Mouse (Mus musculus): ENCODE results near the gene Sphk1. TPM values are rescaled to one million over a fixed set of nuclear protein-coding genes. Genes with fewer than 3 reads are reported as not detected.

The Sphk1 gene
- polyA plus RNA-seq, 1 experiment from 2014 or later: 4.1 TPM

GRCm38 (mm10) chr11:116547296-116548060 lies 16.8 kb downstream of the Sphk1 start:
- no peaks in the 10 kb centered on the region for H3K9me3 ChIP-seq (ENCODE audit: control insufficient read depth, low read length)
- H3K4me1 ChIP-seq (replicated peaks; ENCODE audit: control insufficient read depth, insufficient read depth, low read length): no peaks in the 10 kb centered on the region; the same call in 1 of the 2 replicates
- no peak overlapping the region for H3K4me3 ChIP-seq (replicated peaks; ENCODE audit: low read length)
- ATAC-seq (ENCODE audit: low FRiP score) (no peak), DNase-seq (ENCODE audit: low spot score) (no peak)
- WGBS: 79% methylated on average over 17 of the region's 17 CpGs
- H3K4me2 ChIP-seq (replicated peaks): no peak overlapping the region
- H3K27me3 ChIP-seq (ENCODE audit: control insufficient read depth, insufficient read depth, low read length): no peaks in the 10 kb centered on the region
- no peak overlapping the region for H3K27ac ChIP-seq
- peaks cover 54% of the 10 kb centered on the region for H3K36me3 ChIP-seq (replicated peaks; ENCODE audit: control insufficient read depth, insufficient read depth)
- no peak overlapping the region for H3K9ac ChIP-seq

GRCm38 (mm10) chr11:116548780-116549179 lies 18.1 kb downstream of the Sphk1 start:
- Histone ChIP-seq H3K27ac (no peak overlapping the region), H3K4me2 (replicated peaks) (no peak overlapping the region), H3K36me3 (replicated peaks; ENCODE audit: control insufficient read depth, insufficient read depth) (peaks cover 41% of the 10 kb centered on the region), H3K9me3 (ENCODE audit: control insufficient read depth, low read length) (no peaks in the 10 kb centered on the region), H3K4me3 (replicated peaks; ENCODE audit: low read length) (no peak overlapping the region), H3K27me3 (ENCODE audit: control insufficient read depth, insufficient read depth, low read length) (no peaks in the 10 kb centered on the region), H3K4me1 (replicated peaks; ENCODE audit: control insufficient read depth, insufficient read depth, low read length) (peaks cover 4% of the 10 kb centered on the region; the same call in 1 of the 2 replicates), H3K9ac (no peak overlapping the region)
- ATAC-seq (ENCODE audit: low FRiP score): no peak
- DNase-seq (ENCODE audit: low spot score): no peak
- WGBS: 98% methylated on average over 9 of the region's 9 CpGs

- Histone ChIP-seq H3K4me1 (replicated peaks; ENCODE audit: control insufficient read depth, insufficient read depth, low read length) (peaks cover 5% of the 10 kb centered on the region; the same call in 1 of the 2 replicates), H3K27me3 (ENCODE audit: control insufficient read depth, insufficient read depth, low read length) (no peaks in the 10 kb centered on the region), H3K36me3 (replicated peaks; ENCODE audit: control insufficient read depth, insufficient read depth) (peaks cover 34% of the 10 kb centered on the region), H3K4me3 (replicated peaks; ENCODE audit: low read length) (no peak overlapping the region), H3K27ac (no peak overlapping the region), H3K9ac (no peak overlapping the region), H3K9me3 (ENCODE audit: control insufficient read depth, low read length) (no peaks in the 10 kb centered on the region), H3K4me2 (replicated peaks) (no peak overlapping the region)
- no peak for DNase-seq (ENCODE audit: low spot score)
- WGBS: 91% methylated on average over 11 of the region's 11 CpGs
- no peak for ATAC-seq (ENCODE audit: low FRiP score)
These were observed 18.7 kb downstream of the Sphk1 start for GRCm38 (mm10) chr11:116549273-116550038.

- Histone ChIP-seq H3K36me3 (replicated peaks; ENCODE audit: control insufficient read depth, insufficient read depth) (peaks cover 22% of the 10 kb centered on the region), H3K4me1 (replicated peaks; ENCODE audit: control insufficient read depth, insufficient read depth, low read length) (peaks cover 17% of the 10 kb centered on the region), H3K27me3 (ENCODE audit: control insufficient read depth, insufficient read depth, low read length) (no peaks in the 10 kb centered on the region), H3K4me2 (replicated peaks) (no peak overlapping the region), H3K9ac (no peak overlapping the region), H3K4me3 (replicated peaks; ENCODE audit: low read length) (no peak overlapping the region), H3K27ac (no peak overlapping the region; the same call in 1 of the 2 replicates), H3K9me3 (ENCODE audit: control insufficient read depth, low read length) (no peaks in the 10 kb centered on the region)
- DNase-seq (ENCODE audit: low spot score) (no peak), ATAC-seq (ENCODE audit: low FRiP score) (no peak)
- WGBS: 78% methylated on average over 7 of the region's 7 CpGs
These were observed 20.0 kb downstream of the Sphk1 start for GRCm38 (mm10) chr11:116550748-116551147.

GRCm38 (mm10) chr11:116552194-116552593 lies 21.5 kb downstream of the Sphk1 start:
- Histone ChIP-seq H3K27ac (no peak overlapping the region), H3K9ac (no peak overlapping the region), H3K4me3 (replicated peaks; ENCODE audit: low read length) (no peak overlapping the region), H3K4me2 (replicated peaks) (no peak overlapping the region), H3K27me3 (ENCODE audit: control insufficient read depth, insufficient read depth, low read length) (no peaks in the 10 kb centered on the region), H3K9me3 (ENCODE audit: control insufficient read depth, low read length) (no peaks in the 10 kb centered on the region), H3K36me3 (replicated peaks; ENCODE audit: control insufficient read depth, insufficient read depth) (peaks cover 9% of the 10 kb centered on the region), H3K4me1 (replicated peaks; ENCODE audit: control insufficient read depth, insufficient read depth, low read length) (peaks cover 26% of the 10 kb centered on the region)
- no peak for ATAC-seq (ENCODE audit: low FRiP score)
- DNase-seq (ENCODE audit: low spot score): no peak
- 74% methylated on average over 1 of the region's 1 CpGs for WGBS

GRCm38 (mm10) chr11:116554171-116554878 lies 23.6 kb downstream of the Sphk1 start:
- peaks cover 32% of the 10 kb centered on the region for H3K4me1 ChIP-seq (replicated peaks; ENCODE audit: control insufficient read depth, insufficient read depth, low read length)
- peak; percentile 47; the same call in 1 of the 2 replicates for ATAC-seq (ENCODE audit: low FRiP score)

GRCm38 (mm10) chr11:116555572-116555971 lies 24.8 kb downstream of the Sphk1 start:
- H3K9ac ChIP-seq: no peak overlapping the region
- H3K9me3 ChIP-seq (ENCODE audit: control insufficient read depth, low read length): no peaks in the 10 kb centered on the region

More at GRCm38 (mm10) chr11:116554171-116554878, 23.6 kb downstream of the Sphk1 start:
- Histone ChIP-seq H3K4me2 (replicated peaks) (no peak overlapping the region), H3K4me3 (replicated peaks; ENCODE audit: low read length) (no peak overlapping the region), H3K27me3 (ENCODE audit: control insufficient read depth, insufficient read depth, low read length) (no peaks in the 10 kb centered on the region), H3K9ac (no peak overlapping the region), H3K9me3 (ENCODE audit: control insufficient read depth, low read length) (no peaks in the 10 kb centered on the region), H3K27ac (no peak overlapping the region), H3K36me3 (replicated peaks; ENCODE audit: control insufficient read depth, insufficient read depth) (no peaks in the 10 kb centered on the region)
- DNase-seq (ENCODE audit: low spot score): peak; percentile 74
- 39% methylated on average over 12 of the region's 12 CpGs for WGBS

GRCm38 (mm10) chr11:116556308-116556707 lies 25.6 kb downstream of the Sphk1 start:
- Histone ChIP-seq H3K4me3 (replicated peaks; ENCODE audit: low read length) (no peak overlapping the region), H3K4me2 (replicated peaks) (no peak overlapping the region), H3K9ac (no peak overlapping the region), H3K27me3 (ENCODE audit: control insufficient read depth, insufficient read depth, low read length) (no peaks in the 10 kb centered on the region), H3K4me1 (replicated peaks; ENCODE audit: control insufficient read depth, insufficient read depth, low read length) (peaks cover 32% of the 10 kb centered on the region), H3K27ac (no peak overlapping the region), H3K9me3 (ENCODE audit: control insufficient read depth, low read length) (no peaks in the 10 kb centered on the region), H3K36me3 (replicated peaks; ENCODE audit: control insufficient read depth, insufficient read depth) (no peaks in the 10 kb centered on the region)
- 76% methylated on average over 6 of the region's 6 CpGs for WGBS
- ATAC-seq (ENCODE audit: low FRiP score) (no peak), DNase-seq (ENCODE audit: low spot score) (no peak)

More at GRCm38 (mm10) chr11:116555572-116555971, 24.8 kb downstream of the Sphk1 start:
- 62% methylated on average over 1 of the region's 1 CpGs for WGBS
- Histone ChIP-seq H3K27ac (no peak overlapping the region), H3K4me1 (replicated peaks; ENCODE audit: control insufficient read depth, insufficient read depth, low read length) (peaks cover 32% of the 10 kb centered on the region), H3K27me3 (ENCODE audit: control insufficient read depth, insufficient read depth, low read length) (no peaks in the 10 kb centered on the region), H3K4me3 (replicated peaks; ENCODE audit: low read length) (no peak overlapping the region), H3K36me3 (replicated peaks; ENCODE audit: control insufficient read depth, insufficient read depth) (no peaks in the 10 kb centered on the region), H3K4me2 (replicated peaks) (no peak overlapping the region)
- no peak for ATAC-seq (ENCODE audit: low FRiP score)
- no peak for DNase-seq (ENCODE audit: low spot score)
